Mouse (Mus musculus) induced T-regulatory cell, adult 2 months (primary cell): Measurements from ENCODE around the gene AI182371.

ENCODE experiments used
- DNase-seq: peaks from one replicate; pipeline ENCODE4 v3.0.0-alpha.2; 2012; ENCODE audit warnings: low read depth

The AI182371 gene

GRCm38 (mm10) chr2:35101443-35101842 lies at the start of gene AI182371:
Gene AI182371, minus strand, starts transcription at chr2:35101543.
- no peak for DNase-seq

GRCm38 (mm10) chr2:35148806-35149205 lies 47.5 kb upstream of the AI182371 start:
- DNase-seq: no peak

GRCm38 (mm10) chr2:35141673-35142072 lies 40.3 kb upstream of the AI182371 start:
- DNase-seq: no peak

- DNase-seq: no peak
These were observed 37.2 kb upstream of the AI182371 start for GRCm38 (mm10) chr2:35138576-35138975.

- no peak for DNase-seq
These were observed 32.5 kb upstream of the AI182371 start for GRCm38 (mm10) chr2:35133891-35134290.

- DNase-seq: no peak
These were observed 31.3 kb upstream of the AI182371 start for GRCm38 (mm10) chr2:35132662-35133055.

- peak; percentile 99 for DNase-seq
These were observed 30.8 kb upstream of the AI182371 start for GRCm38 (mm10) chr2:35131991-35132661.

- no peak for DNase-seq
These were observed 30.1 kb upstream of the AI182371 start for GRCm38 (mm10) chr2:35131491-35131890.

GRCm38 (mm10) chr2:35124716-35125115 lies 23.4 kb upstream of the AI182371 start:
- DNase-seq: no peak

GRCm38 (mm10) chr2:35110521-35110920 lies 9.2 kb upstream of the AI182371 start:
- peak; percentile 75 for DNase-seq

GRCm38 (mm10) chr2:35109924-35110304 lies 8.6 kb upstream of the AI182371 start:
- DNase-seq: peak; percentile 84

- DNase-seq: peak; percentile 95
These were observed 8.0 kb upstream of the AI182371 start, which contains the start of gene Cntrl for GRCm38 (mm10) chr2:35109141-35109923. Gene Cntrl, plus strand, starts transcription at chr2:35109492.

- DNase-seq: peak; percentile 82
These were observed 7.4 kb upstream of the AI182371 start for GRCm38 (mm10) chr2:35108712-35109111.

GRCm38 (mm10) chr2:35107984-35108635 lies 6.8 kb upstream of the AI182371 start:
- DNase-seq: peak; percentile 79

GRCm38 (mm10) chr2:35104843-35105242 lies 3.5 kb upstream of the AI182371 start:
- no peak for DNase-seq

- DNase-seq: no peak
These were observed 2.2 kb upstream of the AI182371 start for GRCm38 (mm10) chr2:35103558-35103957.

- DNase-seq: no peak
These were observed 1.4 kb upstream of the AI182371 start for GRCm38 (mm10) chr2:35102777-35103176.

- no peak for DNase-seq
These were observed 814 bp downstream of the AI182371 start for GRCm38 (mm10) chr2:35100529-35100928.

GRCm38 (mm10) chr2:35087418-35087817 lies 13.9 kb downstream of the AI182371 start:
- no peak for DNase-seq

GRCm38 (mm10) chr2:35079166-35079565 lies 22.2 kb downstream of the AI182371 start:
- no peak for DNase-seq

- no peak for DNase-seq
These were observed 27.0 kb downstream of the AI182371 start for GRCm38 (mm10) chr2:35074328-35074727.

- DNase-seq: no peak
These were observed 28.8 kb downstream of the AI182371 start for GRCm38 (mm10) chr2:35072547-35072946.

GRCm38 (mm10) chr2:35070275-35070674 lies 31.1 kb downstream of the AI182371 start:
- DNase-seq: no peak
